Mouse (Mus musculus): ENCODE data around the gene Srarp.

Gene Srarp

DNA sequence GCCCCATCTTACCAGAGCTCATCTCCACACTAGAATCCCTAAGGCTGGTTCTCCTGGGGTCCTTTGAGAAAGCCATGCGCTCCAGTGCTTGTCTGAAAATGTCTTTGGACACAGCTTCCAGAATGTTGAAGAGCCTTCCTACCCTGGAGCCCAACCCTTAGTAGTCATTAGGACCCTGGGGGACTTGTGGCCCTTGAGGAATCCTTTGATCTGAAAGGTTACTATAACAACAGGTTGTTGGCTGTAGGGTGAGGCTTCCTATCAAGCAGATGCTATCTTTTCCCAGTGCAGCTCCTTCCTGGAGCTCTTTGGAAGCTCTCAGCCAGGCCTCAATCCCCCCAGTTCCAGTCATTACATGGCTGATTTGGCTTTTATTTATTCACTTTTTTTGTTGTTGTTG, at the start of gene Srarp:
Gene Srarp (minus strand): TSS at position 132 of the 400 bp plus-strand sequence.
- DNase-seq (ENCODE audit: inconsistent age in 2 of 2, low spot score in 1 of 2), result no peak

DNA sequence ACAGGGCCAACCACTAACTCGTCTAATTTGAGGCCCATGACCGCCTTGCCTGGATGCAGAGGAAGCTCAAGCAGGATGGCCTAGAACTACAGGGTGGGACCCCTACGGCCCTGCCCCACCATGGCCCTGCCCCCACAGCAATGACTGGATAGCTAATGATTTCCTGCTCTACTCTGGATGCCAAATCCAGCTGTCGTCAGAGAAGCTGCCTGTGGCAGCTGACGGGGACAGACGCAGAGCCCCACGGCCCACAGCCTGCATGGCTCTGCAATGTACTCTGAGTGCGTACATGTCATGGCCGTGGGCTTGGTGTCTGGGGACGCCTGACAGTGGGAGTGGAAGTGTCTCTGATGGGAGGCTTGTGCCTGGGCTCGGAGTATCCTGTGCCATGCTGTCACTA, 48.2 kb upstream of the Srarp start:
- no peak for DNase-seq (ENCODE audit: inconsistent age in 2 of 2, low spot score in 1 of 2)

DNA sequence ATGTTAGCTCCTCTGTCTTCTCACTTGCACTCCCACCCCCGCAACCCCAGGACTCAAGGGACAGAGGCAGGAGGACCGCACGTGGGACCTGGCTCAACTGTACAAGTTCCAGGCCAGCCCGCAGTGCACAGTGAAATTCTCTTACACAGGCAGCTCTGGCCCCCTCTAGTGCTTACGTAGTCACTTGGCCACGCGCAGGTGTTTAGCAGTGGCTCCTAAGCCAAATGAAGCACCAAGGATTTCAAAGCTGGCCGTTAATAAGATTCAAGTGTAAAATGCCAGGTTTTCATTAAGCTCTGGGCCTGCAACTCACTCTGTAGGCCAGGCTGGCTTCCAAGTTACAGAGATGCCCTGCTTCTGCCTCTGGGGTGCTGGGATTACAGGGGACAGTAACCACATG, 43.5 kb upstream of the Srarp start:
- no peak for DNase-seq (ENCODE audit: inconsistent age in 2 of 2, low spot score in 1 of 2)

DNA sequence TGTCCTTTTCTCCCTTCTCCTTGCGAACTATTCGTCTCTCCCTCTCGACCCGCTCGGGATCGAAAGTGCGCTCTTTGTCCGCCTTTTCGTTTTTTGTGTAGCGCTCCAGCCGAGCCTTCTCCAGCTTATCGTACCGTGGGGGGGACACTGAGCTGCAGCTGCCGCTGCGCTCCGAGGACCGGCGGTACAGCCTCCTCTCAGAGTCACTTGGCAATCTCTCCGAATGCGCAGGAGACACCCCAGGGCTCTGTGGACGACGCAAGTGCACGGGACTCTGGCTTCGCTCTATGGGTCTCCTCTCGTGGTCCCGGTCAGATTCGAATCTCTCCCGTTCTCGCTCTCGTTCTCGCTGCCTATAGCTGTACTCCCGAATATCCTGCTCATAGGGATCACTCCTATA, 42.9 kb upstream of the Srarp start:
- no peak for DNase-seq (ENCODE audit: inconsistent age in 2 of 2, low spot score in 1 of 2)

DNA sequence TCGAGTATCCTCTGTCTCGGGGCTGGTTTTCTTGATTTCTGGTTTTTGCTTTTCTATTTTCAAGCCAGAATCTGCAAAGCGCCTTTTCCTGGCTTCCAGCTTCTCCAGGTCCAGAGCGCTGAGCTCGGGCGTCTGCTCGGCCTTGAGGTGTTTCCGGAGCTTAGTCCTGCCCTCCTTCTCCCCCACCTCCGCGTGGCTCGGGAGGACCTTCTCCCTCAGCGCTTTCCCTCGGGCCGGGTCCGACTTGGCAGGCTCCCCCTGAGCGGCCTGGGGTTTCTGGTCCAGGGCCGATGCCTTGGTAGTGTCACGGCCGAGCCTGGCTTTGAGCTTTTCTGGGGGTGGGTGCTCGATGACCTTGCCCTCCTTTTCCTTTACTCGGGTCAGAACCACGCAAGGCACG, 42.3 kb upstream of the Srarp start:
- peak; percentile 70 to 84 for DNase-seq (ENCODE audit: inconsistent age in 2 of 2, low spot score in 1 of 2)

DNA sequence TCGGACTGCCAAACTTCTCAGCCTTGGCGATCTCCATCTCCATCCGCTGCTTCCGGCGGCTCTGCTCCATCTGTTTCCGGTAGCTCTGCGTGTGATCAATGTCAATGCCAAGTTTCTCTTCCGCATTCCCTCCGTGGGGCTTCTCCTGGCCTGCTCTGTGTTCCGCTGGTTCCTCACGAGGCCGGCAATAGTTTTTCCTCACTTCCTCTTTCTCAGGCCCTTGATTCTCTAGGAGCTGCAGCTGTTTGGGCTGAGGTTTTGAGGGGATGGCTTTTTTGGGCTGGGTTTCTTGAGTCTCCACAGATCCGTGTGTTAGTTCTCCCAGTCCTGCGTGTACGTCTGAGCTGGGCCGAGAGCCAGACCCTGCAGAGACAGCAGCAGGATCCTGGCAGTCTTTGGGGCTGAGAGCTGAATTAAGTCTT, 41.8 kb upstream of the Srarp start:
- DNase-seq (ENCODE audit: inconsistent age in 2 of 2, low spot score in 1 of 2), result peak; percentile 47 to 68

DNA sequence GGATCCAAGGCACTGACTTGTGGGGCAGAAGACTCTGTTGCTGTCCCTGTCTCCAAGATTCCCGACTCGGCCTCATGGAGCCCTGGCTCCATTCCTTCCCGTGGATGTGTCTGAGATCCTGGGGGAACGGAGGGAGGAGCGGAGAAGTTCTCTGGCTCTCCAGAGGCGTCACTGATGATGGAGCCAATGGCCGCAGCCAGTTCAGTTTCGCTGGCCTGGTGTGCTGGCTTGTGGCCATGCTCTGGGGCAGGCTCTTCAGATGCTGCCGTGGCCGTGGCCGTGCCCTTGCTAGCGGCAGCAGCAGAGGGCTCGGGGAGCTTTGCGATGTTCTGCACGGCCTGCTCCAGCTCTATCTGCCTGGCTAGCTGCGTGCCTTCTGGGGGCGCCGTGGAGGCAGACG, 38.5 kb upstream of the Srarp start:
- no peak for DNase-seq (ENCODE audit: inconsistent age in 2 of 2, low spot score in 1 of 2)

DNA sequence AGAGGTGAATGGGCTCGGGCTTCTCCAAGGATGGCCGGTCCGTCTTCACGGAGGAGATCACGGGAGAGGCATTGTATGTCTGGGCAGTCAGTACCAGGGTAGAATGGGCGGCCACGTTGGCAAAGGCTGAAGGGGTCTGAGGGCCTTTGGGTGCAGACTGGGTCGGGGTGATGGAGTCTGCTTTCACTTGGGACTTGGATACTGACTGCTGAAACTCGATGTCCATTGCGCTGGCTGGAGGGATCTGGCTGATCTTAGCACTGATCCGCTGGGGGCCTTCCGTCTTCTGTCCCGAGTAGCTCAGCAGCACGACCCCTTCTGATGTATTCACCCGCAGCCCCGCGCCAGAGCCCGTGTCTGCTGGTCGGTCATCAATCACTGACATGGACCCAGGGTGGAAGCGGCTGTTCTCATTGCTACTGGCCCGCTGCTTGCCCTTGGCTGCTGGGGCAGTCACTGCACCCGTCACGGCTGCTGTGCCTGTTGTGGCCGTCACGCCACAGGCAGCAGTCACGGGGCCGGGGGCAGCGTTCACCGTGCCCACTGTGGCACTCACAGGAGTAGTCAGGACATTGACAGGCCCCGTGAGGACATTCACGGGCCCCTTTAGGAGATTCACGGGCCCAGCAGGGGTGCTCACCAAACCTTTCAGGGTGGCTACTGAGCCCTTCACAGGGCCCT, 36.9 kb upstream of the Srarp start:
- DNase-seq (ENCODE audit: inconsistent age in 2 of 2, low spot score in 1 of 2), result no peak

DNA sequence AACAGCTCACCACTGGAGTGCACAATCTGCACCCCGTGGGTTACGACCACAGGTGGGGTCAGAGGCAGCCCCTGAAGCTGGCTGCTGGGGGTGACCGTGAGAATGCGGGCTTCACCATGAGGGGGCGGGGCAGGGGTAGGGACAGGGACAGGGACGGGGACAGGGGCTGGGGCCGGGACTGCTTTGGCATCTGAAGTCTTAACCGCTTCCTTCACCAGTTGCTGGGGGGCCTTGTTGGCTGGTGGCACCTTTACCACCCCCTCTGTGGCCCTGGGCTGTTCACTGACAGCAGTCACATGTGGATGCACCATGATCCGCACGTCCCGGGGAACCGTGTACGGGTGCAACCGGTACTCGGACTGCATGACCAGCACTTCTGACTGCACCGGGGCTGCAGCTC, 35.6 kb upstream of the Srarp start:
- no peak for DNase-seq (ENCODE audit: inconsistent age in 2 of 2, low spot score in 1 of 2)

DNA sequence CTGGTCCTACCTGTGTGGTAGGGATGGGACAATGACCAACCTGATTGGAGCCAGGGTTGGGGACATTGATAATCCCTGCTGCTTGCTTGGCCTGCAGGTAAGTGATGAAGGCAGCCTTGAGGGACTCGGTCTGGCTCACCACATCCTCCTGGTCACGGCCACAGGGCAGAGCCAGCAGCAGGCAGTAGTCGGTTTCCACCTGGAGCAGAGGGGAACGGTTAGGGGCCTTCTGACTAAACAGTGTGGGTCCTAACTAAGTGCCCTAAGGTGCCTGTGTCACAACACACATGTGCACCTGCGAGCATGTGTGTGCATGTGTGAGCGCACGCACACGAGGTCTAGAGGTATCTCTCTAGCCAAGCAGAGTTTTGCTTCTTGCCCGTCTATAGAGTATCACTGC, 33.4 kb upstream of the Srarp start:
- DNase-seq (ENCODE audit: inconsistent age in 2 of 2, low spot score in 1 of 2), result no peak

DNA sequence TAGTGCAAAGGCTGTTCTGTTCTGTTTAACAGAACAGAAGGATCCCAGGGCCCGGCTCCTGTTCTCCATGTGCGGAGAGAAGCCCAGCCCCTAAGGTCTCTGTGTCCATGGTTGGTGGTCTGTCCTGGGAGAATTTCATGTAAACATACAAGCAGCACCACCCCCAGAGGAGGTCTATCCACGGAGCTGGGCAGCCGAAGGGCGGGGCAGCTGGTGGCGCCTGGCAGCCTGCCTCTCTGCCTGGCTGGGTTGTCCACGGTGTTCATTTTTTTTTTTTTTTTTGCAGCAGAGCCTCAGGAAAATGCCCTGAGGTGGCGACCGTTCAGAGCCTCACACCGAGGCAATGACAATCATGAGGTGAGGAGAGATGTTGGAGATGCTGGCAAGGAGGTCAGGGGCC, 32.7 kb upstream of the Srarp start:
- DNase-seq (ENCODE audit: inconsistent age in 2 of 2, low spot score in 1 of 2), result peak in 1 of 2 experiments; percentile 55

DNA sequence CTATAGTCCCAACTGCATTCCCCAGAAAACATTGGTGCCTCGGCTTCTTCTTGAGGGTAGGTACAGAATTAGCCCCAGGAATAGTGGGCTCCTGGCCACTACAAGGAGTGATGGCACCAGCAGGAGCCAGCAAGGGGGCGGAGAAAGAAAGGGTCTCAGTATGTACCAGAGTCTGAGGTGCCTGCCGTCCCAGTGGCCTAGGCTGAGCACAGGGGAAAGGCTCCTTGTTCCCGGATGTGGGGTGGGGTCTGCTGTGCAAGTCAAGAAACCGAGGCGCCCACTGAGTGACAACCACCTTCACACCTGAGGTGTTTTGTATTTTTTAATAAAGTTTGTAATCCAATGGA, 31.6 kb upstream of the Srarp start:
- no peak for DNase-seq (ENCODE audit: inconsistent age in 2 of 2, low spot score in 1 of 2)

DNA sequence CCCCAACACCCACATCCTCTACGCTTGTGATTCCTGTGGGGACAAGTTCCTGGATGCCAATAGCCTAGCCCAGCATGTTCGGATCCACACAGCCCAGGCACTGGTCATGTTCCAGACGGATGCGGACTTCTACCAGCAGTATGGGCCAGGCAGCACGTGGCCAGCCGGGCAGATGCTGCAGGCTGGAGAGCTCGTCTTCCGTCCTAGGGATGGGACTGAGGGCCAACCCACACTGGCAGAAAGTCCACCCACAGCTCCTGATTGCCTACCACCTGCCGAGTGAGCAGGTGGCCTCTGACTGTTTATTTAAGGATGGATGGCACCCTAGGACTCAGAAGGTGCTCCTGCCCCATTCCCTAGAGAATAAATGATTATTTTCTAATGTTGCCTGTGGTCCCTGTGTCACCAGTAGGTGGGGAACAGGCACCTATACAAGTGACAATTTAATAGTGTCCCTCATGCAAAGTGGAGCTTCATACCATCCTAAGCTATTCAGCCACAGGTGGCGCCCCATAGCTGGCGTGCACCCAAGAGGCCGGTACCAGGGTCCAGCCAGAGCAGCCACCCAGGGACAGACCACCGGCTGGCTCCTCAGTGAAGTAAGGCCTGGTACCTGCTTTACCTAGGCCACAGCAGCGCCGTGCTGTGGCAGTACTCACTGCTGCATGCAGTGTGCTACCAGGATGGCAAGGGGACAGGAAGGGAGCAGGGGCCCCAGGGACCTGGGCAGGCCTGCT, 31.1 kb upstream of the Srarp start:
- peak in 1 of 2 experiments; percentile 5 for DNase-seq (ENCODE audit: inconsistent age in 2 of 2, low spot score in 1 of 2)

DNA sequence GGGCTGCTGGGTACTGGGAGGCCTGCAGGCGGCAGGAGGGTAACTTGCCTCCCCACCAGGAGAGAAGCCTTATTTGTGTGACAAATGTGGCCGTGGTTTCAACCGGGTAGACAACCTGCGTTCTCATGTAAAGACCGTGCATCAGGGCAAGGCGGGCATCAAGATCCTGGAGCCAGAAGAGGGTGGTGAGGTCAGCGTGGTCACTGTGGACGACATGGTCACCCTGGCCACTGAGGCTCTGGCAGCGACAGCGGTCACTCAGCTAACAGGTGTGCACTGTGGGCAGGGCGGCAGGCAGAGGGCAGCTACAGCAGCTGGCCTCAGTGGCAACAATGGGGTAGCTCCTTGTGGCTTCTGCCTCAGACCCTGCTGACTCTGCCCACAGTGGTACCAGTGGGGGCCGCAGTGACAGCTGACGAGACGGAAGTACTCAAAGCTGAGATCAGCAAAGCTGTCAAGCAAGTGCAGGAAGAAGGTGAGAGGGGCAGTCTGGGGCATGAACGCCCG, 30.4 kb upstream of the Srarp start:
- DNase-seq (ENCODE audit: inconsistent age in 2 of 2, low spot score in 1 of 2), result peak in 1 of 2 experiments; percentile 5

DNA sequence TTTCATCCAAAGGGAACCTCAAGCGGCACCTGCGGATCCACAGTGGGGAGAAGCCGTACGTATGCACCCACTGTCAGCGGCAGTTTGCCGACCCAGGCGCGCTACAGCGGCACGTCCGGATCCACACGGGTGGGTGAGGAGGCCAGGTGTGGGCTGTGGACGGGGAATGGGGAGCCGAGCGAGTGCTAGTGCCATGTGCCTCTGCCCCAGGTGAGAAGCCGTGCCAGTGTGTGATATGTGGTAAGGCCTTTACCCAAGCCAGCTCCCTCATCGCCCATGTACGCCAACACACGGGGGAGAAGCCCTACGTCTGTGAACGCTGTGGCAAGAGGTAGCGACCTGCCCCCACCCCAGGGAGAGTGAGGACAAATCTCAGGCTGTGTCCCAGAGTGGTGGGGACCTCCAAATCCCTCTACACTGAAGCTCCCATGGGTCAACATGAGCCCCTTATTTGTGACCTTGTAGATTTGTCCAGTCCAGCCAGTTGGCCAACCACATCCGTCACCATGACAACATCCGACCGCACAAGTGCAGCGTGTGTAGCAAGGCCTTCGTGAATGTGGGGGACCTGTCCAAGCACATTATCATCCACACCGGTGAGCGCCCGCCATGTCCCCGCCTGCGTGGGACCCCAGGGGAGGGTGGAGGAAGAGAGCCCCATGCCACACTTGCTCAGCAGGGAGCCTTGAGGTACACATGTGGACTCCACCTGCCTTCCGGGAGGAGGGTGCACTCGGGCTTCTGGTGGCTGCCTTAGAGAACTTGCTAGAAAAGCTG, 29.8 kb upstream of the Srarp start:
- DNase-seq (ENCODE audit: inconsistent age in 2 of 2, low spot score in 1 of 2), result peak in 1 of 2 experiments; percentile 14

DNA sequence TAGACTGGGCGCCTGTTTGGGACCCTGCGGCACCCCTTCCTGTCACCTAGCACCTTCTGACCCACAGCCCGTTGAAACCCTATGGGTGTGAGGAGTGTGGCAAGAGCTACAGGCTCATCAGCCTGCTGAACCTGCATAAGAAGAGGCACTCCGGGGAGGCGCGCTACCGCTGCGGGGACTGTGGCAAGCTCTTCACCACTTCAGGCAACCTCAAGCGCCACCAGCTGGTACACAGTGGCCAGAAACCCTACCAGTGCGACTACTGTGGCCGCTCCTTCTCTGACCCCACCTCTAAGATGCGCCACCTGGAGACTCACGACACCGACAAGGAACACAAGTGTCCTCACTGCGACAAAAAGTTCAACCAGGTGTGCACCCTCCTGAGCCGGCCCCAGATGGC, 28.8 kb upstream of the Srarp start:
- DNase-seq (ENCODE audit: inconsistent age in 2 of 2, low spot score in 1 of 2), result peak in 1 of 2 experiments; percentile 11

DNA sequence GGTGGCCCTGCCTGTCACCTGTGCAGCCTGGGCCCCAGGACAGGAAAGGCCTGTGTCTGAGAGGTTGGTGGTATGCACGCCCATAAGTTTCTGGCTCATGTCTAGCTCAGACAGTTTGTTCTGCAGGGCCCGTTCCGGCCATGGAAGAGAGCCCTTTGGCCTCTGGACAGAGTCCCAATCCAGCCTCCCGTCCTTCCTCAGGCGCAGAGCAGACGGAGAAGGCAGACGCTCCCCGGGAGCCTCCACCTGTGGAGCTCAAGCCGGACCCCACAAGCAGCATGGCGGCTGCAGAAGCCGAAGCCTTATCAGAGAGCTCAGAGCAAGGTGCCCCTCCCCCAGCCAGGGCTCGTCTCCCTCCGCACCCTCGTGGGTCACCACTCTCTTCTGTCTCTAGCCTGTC, 27.6 kb upstream of the Srarp start:
- no peak for DNase-seq (ENCODE audit: inconsistent age in 2 of 2, low spot score in 1 of 2)

DNA sequence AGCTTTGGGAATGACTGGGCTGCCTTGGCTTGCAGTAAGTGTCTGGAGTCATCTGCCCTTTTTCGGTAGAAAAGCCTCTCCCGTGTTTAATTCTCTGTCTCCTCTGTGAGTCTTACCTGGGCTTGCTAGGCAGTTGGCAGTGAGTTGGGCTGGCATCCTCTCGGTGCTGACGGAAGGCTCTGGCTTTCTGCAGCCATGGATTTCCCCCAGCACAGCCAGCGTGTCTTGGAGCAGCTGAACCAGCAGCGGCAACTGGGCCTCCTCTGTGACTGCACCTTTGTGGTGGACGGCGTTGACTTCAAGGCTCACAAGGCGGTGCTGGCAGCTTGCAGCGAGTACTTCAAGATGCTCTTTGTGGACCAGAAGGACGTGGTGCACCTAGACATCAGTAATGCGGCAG, 25.7 kb upstream of the Srarp start:
- no peak for DNase-seq (ENCODE audit: inconsistent age in 2 of 2, low spot score in 1 of 2)

DNA sequence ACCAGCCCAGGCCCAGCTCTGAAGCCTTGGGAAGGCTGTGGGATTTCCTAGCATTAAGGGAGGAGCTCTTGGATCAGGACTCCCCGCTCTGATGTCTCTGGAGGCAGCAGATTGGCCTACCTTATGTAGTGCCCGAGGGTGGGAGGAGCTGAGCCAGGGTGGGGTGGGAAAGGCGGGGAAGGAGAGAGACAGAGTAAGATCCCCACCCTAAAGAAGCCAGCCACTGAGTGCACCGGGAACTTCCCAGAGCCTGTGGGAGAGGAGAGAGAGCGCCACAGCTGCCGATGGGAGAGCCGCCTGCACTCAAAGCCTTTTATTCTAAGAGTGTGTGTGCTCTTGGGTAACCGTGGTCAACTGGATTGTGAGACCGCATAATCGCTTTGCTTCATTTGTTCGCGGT, 25.2 kb upstream of the Srarp start:
- no peak for DNase-seq (ENCODE audit: inconsistent age in 2 of 2, low spot score in 1 of 2)

DNA sequence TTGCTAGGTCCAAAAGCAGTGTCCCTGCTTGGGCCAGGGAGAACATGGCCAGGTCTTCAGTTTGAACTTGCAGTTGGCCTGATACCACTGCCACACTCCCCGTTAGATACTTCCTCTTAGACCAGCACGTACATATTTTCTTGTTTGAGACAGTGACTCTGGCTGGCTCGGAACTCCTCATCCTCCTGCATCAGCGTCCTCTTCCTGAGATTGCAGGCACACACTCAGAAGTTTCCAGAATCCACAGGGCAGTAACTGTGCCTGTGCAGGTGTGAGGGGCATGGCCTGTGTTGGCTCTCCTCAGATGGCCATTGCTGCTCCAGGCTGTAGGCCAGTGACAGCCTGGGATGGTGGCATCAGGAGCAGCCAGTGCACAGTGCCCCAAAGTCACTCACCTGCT, 24.6 kb upstream of the Srarp start:
- no peak for DNase-seq (ENCODE audit: inconsistent age in 2 of 2, low spot score in 1 of 2)

DNA sequence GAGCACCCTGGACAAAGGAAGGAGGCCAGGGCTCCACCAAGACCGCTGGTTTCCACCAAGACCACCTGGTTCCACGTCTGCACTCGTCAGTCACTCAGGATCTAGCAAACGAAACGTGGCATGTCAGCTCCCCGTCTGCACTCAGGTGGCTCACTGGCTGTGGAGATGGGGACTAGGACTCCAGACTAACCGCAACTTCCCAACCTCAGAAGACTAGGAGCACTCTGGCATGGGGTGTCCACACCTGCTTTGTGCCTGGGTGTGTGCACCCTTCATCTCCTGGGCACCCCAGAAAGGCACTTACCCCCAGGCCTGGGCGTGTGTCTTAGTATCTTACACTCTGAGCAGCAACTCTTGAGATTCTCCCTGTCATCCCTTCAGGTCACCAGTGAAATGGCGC, 23.9 kb upstream of the Srarp start:
- no peak for DNase-seq (ENCODE audit: inconsistent age in 2 of 2, low spot score in 1 of 2)

DNA sequence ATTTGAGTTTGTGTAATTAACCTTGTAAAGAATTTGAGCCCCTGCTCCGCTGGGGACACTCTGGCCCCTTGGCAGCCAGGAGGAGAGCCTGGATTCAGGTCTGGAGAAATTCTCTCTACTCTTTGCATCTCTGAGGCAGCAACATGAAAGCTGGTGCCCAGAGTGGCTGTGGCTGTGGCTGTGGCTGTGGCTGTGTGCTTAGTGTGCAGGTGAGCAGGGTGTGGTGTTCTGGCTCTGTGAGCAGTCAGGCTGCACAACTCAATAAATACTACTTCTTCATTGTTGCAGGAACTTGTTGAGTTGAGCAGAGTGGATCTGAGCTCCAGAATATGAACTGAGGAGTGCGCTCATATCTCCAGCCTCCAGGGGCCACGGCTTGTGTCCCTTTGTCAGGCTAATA, 23.0 kb upstream of the Srarp start:
- no peak for DNase-seq (ENCODE audit: inconsistent age in 2 of 2, low spot score in 1 of 2)

All from adrenal gland, adult (tissue).